Mouse (Mus musculus): ENCODE measurements around the gene Cyth4. TPM values are rescaled to one million over a fixed set of nuclear protein-coding genes. Genes with fewer than 3 reads are reported as not detected.

The Cyth4 gene
- polyA plus RNA-seq, 1 experiment, result 31.6 TPM

DNA sequence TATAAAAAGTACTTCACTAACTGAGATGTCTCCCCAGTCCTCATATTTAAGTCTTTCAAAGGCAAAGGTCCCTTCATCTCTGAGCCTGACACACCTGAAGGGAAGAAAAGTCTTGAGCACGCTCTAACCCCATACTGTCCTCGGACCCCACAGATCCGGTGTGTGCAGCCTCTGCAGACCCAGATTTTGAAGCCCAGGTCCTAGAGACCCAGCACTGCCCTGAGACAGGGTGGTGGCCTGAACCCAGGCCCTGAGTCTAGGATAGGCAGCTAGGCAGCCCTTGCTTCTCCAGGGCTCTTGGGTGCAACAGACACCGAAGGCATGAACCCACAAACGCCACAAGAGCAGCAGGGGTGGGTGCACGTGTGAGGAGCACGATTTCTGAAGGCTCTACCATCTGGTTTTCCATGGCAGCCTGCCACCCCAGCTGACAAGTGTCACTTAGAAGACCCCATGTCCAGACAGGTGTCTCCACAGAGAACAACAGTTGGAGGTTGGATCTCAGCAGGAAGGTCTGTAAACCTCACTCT is 2.9 kb upstream of the Cyth4 start:
- H3K27me3 ChIP-seq (replicated peaks), result no peaks in the 10 kb centered on the region
- peaks cover 18% of the 10 kb centered on the region for H3K9me3 ChIP-seq
- H3K36me3 ChIP-seq (replicated peaks; ENCODE audit: low read length), result peaks cover 6% of the 10 kb centered on the region
- H3K4me1 ChIP-seq, result peaks cover 91% of the 10 kb centered on the region
- no peak for TF ChIP-seq GATA1 (IDR thresholded peaks at IDR 0.05; ENCODE audit: borderline replicate concordance, low read length)
- TF ChIP-seq FLI1 (IDR thresholded peaks at IDR 0.05; ENCODE audit: low read length), result no peak
- H3K4me3 ChIP-seq (replicated peaks), result no peak overlapping the region

DNA sequence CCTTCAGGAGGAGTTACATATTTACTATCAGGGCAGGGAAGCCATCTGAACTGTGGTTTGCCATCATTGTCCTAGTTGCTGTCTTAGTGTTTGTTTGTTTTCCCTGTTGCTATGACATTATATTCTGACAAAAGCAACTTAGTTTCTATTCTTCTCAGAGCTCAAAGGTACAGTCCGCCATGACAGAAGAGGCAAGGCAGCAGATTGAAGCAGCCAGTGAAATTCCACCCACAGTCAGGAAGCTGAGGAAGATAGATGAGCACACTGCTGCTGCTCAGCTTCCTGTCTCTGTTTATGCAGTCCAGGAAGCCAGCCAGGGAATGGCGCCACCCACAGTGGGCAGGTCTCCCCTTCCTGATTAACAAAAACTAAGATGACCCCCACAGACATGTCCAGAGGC is 2.0 kb upstream of the Cyth4 start:
- peaks cover 91% of the 10 kb centered on the region for H3K4me1 ChIP-seq
- H3K27me3 ChIP-seq (replicated peaks), result peaks cover 3% of the 10 kb centered on the region
- no peak for TF ChIP-seq FLI1 (IDR thresholded peaks at IDR 0.05; ENCODE audit: low read length)
- TF ChIP-seq GATA1 (IDR thresholded peaks at IDR 0.05; ENCODE audit: borderline replicate concordance, low read length), result no peak
- peaks cover 18% of the 10 kb centered on the region for H3K9me3 ChIP-seq
- H3K4me3 ChIP-seq (replicated peaks), result no peak overlapping the region
- peaks cover 15% of the 10 kb centered on the region for H3K36me3 ChIP-seq (replicated peaks; ENCODE audit: low read length)

DNA sequence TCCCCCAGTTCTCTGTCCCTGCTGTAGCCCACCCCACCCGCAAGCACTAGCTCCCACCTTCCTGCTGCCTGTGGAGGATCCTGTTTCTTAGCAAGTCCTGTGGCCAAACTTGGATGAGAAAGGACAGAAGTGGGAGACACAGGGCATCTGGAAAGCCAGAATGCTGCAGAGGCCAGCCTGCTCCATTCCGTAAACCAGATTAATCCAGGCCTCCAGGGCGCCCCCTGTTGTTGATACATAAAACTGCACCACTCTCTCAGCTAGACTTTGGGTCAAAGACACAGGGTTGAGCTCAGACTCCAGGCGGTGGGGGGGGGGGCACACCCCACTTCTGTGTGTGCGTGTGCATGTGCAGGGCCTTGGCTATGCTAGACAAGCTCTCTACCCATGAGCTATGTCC is 1.4 kb upstream of the Cyth4 start:
- Histone ChIP-seq H3K27me3 (replicated peaks) (peaks cover 3% of the 10 kb centered on the region), H3K9me3 (peaks cover 18% of the 10 kb centered on the region), H3K36me3 (replicated peaks; ENCODE audit: low read length) (peaks cover 21% of the 10 kb centered on the region), H3K4me1 (peaks cover 94% of the 10 kb centered on the region), H3K4me3 (replicated peaks) (no peak overlapping the region)
- TF ChIP-seq GATA1 (IDR thresholded peaks at IDR 0.05; ENCODE audit: borderline replicate concordance, low read length), result no peak
- TF ChIP-seq FLI1 (IDR thresholded peaks at IDR 0.05; ENCODE audit: low read length), result no peak

DNA sequence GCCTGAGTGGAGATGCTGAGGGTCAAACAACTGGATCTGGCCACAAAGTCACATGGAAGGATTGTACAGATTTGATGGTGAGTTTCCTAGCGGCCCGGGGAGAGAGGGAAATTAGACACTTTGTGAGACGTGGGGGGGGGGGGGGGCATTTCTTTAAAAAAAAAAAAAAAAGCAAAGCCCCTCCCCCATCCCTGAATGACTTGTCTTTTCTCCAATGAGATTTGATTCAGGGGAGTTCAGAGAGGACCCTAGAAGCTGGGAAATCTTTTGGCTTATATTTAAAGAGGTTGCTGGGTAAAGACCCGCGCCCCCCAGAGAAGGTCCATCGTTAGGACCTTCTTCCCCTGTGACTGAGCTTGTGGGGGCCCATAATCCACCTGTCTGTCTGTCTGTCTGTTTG is 343 bp upstream of the Cyth4 start:
- Histone ChIP-seq H3K36me3 (replicated peaks; ENCODE audit: low read length) (peaks cover 31% of the 10 kb centered on the region), H3K9me3 (peaks cover 18% of the 10 kb centered on the region), H3K4me3 (replicated peaks) (peak overlapping the region; percentile 94), H3K4me1 (peaks cover 94% of the 10 kb centered on the region), H3K27me3 (replicated peaks) (peaks cover 3% of the 10 kb centered on the region)
- TF ChIP-seq FLI1 (IDR thresholded peaks at IDR 0.05; ENCODE audit: low read length) (no peak), GATA1 (IDR thresholded peaks at IDR 0.05; ENCODE audit: borderline replicate concordance, low read length) (no peak)

DNA sequence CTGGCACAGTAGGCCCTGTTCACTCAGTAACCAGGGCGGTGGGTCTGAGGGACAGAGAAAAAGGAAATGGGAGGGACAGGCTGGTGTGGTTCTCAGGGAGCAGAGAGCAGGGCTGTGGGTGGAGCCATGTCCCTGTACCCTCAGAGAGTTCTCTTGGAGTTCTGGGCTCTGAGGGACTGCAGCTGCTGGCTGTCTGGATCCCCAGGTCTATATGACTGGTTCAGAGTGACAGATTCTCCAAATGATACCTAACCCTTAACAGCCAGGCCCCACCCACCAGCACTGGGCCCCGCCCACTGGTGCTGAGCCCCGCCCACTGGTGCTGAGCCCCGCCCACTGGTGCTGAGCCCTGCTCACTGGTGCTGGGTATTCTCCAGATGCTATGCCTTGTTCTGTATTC is 882 bp downstream of the Cyth4 start:
- peak overlapping the region; percentile 94 for H3K4me3 ChIP-seq (replicated peaks)
- TF ChIP-seq GATA1 (IDR thresholded peaks at IDR 0.05; ENCODE audit: borderline replicate concordance, low read length) (no peak), FLI1 (IDR thresholded peaks at IDR 0.05; ENCODE audit: low read length) (no peak)
- peaks cover 18% of the 10 kb centered on the region for H3K9me3 ChIP-seq
- peaks cover 44% of the 10 kb centered on the region for H3K36me3 ChIP-seq (replicated peaks; ENCODE audit: low read length)
- H3K4me1 ChIP-seq, result peaks cover 93% of the 10 kb centered on the region
- peaks cover 3% of the 10 kb centered on the region for H3K27me3 ChIP-seq (replicated peaks)

DNA sequence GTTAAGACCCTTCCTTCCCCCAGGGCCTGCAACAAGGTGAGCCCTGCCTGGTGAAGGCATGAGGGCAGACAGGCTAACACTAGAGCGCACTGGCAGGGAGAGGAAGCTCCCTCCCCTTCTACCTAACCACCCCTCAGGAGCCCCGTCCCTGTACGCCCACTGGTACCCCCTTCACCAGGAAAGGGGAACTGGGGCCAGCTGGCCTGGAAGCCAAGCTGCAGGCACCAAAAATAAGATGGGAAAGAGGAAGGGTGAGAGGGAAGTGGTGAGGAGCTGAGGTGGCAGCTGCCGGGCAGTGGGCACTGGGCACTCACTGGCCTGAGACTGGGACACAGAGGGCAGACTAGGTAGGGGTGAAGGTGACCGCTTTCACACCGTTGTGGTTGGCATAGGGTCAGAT is 2.3 kb downstream of the Cyth4 start:
- Histone ChIP-seq H3K9me3 (peaks cover 15% of the 10 kb centered on the region), H3K4me1 (peaks cover 97% of the 10 kb centered on the region), H3K27me3 (replicated peaks) (peaks cover 6% of the 10 kb centered on the region), H3K4me3 (replicated peaks) (peak overlapping the region; percentile 86), H3K36me3 (replicated peaks; ENCODE audit: low read length) (peaks cover 57% of the 10 kb centered on the region)
- TF ChIP-seq FLI1 (IDR thresholded peaks at IDR 0.05; ENCODE audit: low read length) (no peak), GATA1 (IDR thresholded peaks at IDR 0.05; ENCODE audit: borderline replicate concordance, low read length) (no peak)

DNA sequence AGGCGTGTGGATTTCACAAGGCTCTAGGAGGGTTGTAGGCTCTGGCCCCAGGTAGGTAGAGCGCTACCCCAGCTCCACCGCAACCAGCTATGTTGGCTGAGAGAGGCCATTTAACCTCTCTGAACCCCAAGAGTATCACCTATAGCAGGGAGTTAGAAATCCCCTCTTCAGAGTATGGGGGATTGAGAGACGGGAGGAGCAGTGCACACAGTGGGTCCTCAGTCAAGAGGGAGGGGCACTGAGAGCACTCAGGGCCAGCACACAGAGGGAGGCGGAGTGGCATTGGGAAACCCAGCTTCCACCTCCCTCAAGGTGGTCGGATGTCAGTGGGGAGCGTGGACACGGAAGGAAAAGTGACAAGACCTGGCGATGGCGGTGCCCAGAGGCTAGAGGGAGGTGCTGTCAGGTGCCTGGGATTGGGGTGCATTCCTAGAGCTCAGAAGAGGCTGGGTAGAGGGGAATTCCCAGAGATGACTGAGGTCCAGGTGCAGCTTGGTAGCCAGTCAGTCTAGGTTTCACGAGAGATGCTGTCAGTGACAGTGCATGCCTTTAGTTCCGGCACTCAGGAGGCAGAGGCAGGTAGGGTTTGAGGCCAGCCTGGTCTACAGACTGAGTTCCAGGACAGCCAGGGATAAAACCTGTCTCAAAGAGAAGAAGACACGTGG is 2.8 kb downstream of the Cyth4 start:
- Histone ChIP-seq H3K27me3 (replicated peaks) (peaks cover 6% of the 10 kb centered on the region), H3K36me3 (replicated peaks; ENCODE audit: low read length) (peaks cover 63% of the 10 kb centered on the region), H3K4me3 (replicated peaks) (peak overlapping the region; percentile 86), H3K9me3 (peaks cover 10% of the 10 kb centered on the region), H3K4me1 (peaks cover 97% of the 10 kb centered on the region)
- TF ChIP-seq FLI1 (IDR thresholded peaks at IDR 0.05; ENCODE audit: low read length), result no peak
- no peak for TF ChIP-seq GATA1 (IDR thresholded peaks at IDR 0.05; ENCODE audit: borderline replicate concordance, low read length)

DNA sequence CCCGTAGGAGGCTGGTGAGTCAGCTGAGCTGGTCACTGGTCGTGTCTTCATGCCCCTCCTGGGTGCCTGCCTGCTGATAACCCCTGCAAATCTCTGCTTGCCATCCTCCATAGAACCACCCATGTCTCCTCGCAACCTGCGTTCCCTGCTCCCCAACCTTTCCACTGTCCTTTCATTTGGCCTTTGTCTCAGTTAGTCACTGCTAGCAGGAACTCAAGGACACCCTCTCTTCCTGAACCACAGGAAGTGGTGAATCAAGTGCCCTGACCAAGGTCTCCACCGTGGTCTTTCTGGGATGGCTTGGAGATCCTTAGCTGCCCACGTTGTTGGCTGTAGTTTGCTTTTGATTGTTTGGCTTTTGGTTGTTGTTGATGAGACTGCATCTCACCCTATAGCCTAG is 4.3 kb downstream of the Cyth4 start:
- Histone ChIP-seq H3K4me3 (replicated peaks) (peak overlapping the region; percentile 81), H3K36me3 (replicated peaks; ENCODE audit: low read length) (peaks cover 78% of the 10 kb centered on the region), H3K4me1 (peaks cover 97% of the 10 kb centered on the region), H3K9me3 (no peaks in the 10 kb centered on the region), H3K27me3 (replicated peaks) (peaks cover 6% of the 10 kb centered on the region)
- no peak for TF ChIP-seq GATA1 (IDR thresholded peaks at IDR 0.05; ENCODE audit: borderline replicate concordance, low read length)
- TF ChIP-seq FLI1 (IDR thresholded peaks at IDR 0.05; ENCODE audit: low read length), result peak; percentile 36; the same call in 1 of the 2 replicates

DNA sequence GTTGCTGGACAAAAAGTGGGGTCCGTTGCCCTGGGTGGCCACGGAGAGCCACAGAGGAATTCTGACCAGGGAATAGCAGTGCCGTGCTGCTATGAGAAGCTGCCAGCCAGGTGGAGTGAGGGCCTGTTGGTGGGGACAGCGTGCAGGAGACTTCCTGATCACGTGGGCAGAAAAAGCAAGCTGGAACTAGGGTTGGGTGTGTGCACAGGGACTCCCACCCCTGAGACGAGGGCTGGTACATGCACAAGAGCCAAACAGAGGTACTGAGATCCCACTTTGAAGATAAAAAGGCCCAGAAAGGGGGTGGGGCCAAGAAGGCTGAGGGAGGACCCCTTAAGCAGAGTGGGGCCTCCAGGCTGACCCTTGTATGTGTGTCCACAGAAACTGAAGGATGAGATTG is 7.4 kb downstream of the Cyth4 start:
- Histone ChIP-seq H3K9me3 (no peaks in the 10 kb centered on the region), H3K4me3 (replicated peaks) (no peak overlapping the region), H3K36me3 (replicated peaks; ENCODE audit: low read length) (peaks cover 100% of the 10 kb centered on the region), H3K4me1 (peaks cover 91% of the 10 kb centered on the region), H3K27me3 (replicated peaks) (peaks cover 5% of the 10 kb centered on the region)
- TF ChIP-seq GATA1 (IDR thresholded peaks at IDR 0.05; ENCODE audit: borderline replicate concordance, low read length) (no peak), FLI1 (IDR thresholded peaks at IDR 0.05; ENCODE audit: low read length) (no peak)

DNA sequence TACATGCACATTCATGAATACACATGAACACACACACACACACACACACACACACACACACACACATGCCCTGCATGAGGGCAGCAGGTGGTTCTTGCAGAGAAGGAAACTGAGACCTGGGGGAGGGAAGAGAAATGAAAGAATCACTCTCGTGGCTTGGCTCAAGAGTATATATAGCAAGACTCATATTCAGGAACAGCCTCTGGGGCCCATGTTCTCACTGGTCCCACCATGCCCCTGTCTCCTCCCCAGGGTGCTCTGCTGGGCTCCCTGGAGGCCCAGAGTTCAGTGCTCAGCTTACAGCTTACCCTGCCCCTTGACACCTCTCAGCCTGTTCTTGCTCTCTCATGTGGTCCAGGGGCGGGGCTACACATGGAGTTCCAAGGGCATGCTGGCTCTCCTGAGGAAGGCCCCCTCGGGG is 8.5 kb downstream of the Cyth4 start:
- H3K4me1 ChIP-seq, result peaks cover 88% of the 10 kb centered on the region
- peaks cover 4% of the 10 kb centered on the region for H3K27me3 ChIP-seq (replicated peaks)
- H3K4me3 ChIP-seq (replicated peaks), result no peak overlapping the region
- no peaks in the 10 kb centered on the region for H3K9me3 ChIP-seq
- no peak for TF ChIP-seq GATA1 (IDR thresholded peaks at IDR 0.05; ENCODE audit: borderline replicate concordance, low read length)
- no peak for TF ChIP-seq FLI1 (IDR thresholded peaks at IDR 0.05; ENCODE audit: low read length)
- peaks cover 100% of the 10 kb centered on the region for H3K36me3 ChIP-seq (replicated peaks; ENCODE audit: low read length)

All from megakaryocyte, embryonic 14.5 days (primary cell).